Mouse (Mus musculus) stomach, postnatal 0 days (tissue): ENCODE data around the gene Zfhx3. TPM values are rescaled to one million over a fixed set of nuclear protein-coding genes. Genes with fewer than 3 reads are reported as not detected.

Experiments used
- ATAC-seq: fragments of 200-750 bp; cut with Nextera tagmentation; 2 replicates; pipeline ENCODE4 v1.8.0; 2017; ENCODE audit not compliant: low FRiP score, low TSS enrichment
- DNase-seq: peaks from one replicate; pipeline ENCODE4 v3.0.0-alpha.2; 2016; ENCODE audit warnings: low spot score
- H3K27ac ChIP-seq: fragments of 300-500 bp; sonication (generic); replicated peaks from 2 replicates; pipeline ENCODE4 v1.5.1; 2014; ENCODE audit warnings: mild to moderate bottlenecking, control low read depth
- H3K27me3 ChIP-seq: fragments of 300-500 bp; sonication (generic); 2 replicates; pipeline ENCODE4 v1.6.1; 2014; ENCODE audit warnings: low read length; ENCODE audit not compliant: control insufficient read depth, insufficient read depth
- H3K36me3 ChIP-seq: fragments of 300-500 bp; sonication (generic); 2 replicates; pipeline ENCODE4 v1.6.1; 2014; ENCODE audit warnings: low read length, mixed read lengths; ENCODE audit not compliant: control insufficient read depth, insufficient read depth
- H3K4me1 ChIP-seq: fragments of 300-500 bp; sonication (generic); replicated peaks from 2 replicates; pipeline ENCODE4 v1.6.1; 2014; ENCODE audit warnings: antibody characterized with exemption; ENCODE audit not compliant: control insufficient read depth, insufficient read depth
- H3K4me2 ChIP-seq: fragments of 300-500 bp; sonication (generic); replicated peaks from 2 replicates; pipeline ENCODE4 v1.6.1; 2014; ENCODE audit warnings: low read depth, mild to moderate bottlenecking, control low read depth, moderate library complexity
- H3K4me3 ChIP-seq: fragments of 300-500 bp; sonication (generic); 2 replicates; pipeline ENCODE4 v1.5.1; 2014; ENCODE audit warnings: low read depth, low read length, control low read depth
- H3K9ac ChIP-seq: fragments of 300-500 bp; sonication (generic); 2 replicates; pipeline ENCODE4 v1.6.1; 2014; ENCODE audit warnings: mild to moderate bottlenecking, low read length, control low read depth, mixed read lengths
- H3K9me3 ChIP-seq: fragments of 300-500 bp; sonication (generic); 2 replicates; pipeline ENCODE4 v1.6.1; 2016; ENCODE audit warnings: low read length; ENCODE audit not compliant: control insufficient read depth
- CTCF ChIP-seq: IDR thresholded peaks from 2 replicates; pipeline ENCODE4 v1.5.1; 2016; ENCODE audit warnings: antibody characterized with exemption, low read depth, mild to moderate bottlenecking, moderate library complexity
- EP300 ChIP-seq: optimal IDR thresholded peaks from 2 replicates; pipeline ENCODE3; 2016; ENCODE audit warnings: antibody characterized with exemption
- WGBS: fragments of 180-500 bp; shearing (Covaris S2); extraction: QIAGEN DNeasy Blood & Tissue Kit; methylation state at CpG from one replicate; pipeline ENCODE4 v1.1.7; 2014; 5-methylcytosine and 5-hydroxymethylcytosine counted together
- polyA plus RNA-seq: library from polyadenylated mRNA; unstranded; fragments of >200 nt; fragmentation: Nextera tagmentation; extraction: Ambion mirVana; gene quantifications from 2 replicates; pipeline ENCODE4 v1.2.1, GENCODE M21; 2015

The Zfhx3 gene
- polyA plus RNA-seq, 1 experiment from 2014 or later = 4.6 TPM

- Histone ChIP-seq H3K36me3 (peaks cover 20% of the 10 kb centered on the region), H3K4me1 (no peaks in the 10 kb centered on the region), H3K4me2 (no peak overlapping the region), H3K9ac (no peak overlapping the region), H3K9me3 (no peaks in the 10 kb centered on the region), H3K27ac (no peak overlapping the region), H3K4me3 (no peak overlapping the region), H3K27me3 (no peaks in the 10 kb centered on the region)
- no peak for TF ChIP-seq CTCF
- no peak for TF ChIP-seq EP300
- DNase-seq = no peak
- ATAC-seq = no peak
- WGBS = 76% methylated on average over 8 of the region's 8 CpGs
Measured at GRCm38 (mm10) chr8:108937904-108938455, 995.5 kb downstream of the Zfhx3 start.

GRCm38 (mm10) chr8:108942686-108943085, 1000.2 kb downstream of the Zfhx3 start:
- TF ChIP-seq CTCF = no peak
- no peak for TF ChIP-seq EP300
- Histone ChIP-seq H3K9ac (no peak overlapping the region), H3K27ac (no peak overlapping the region), H3K4me2 (no peak overlapping the region), H3K36me3 (peaks cover 25% of the 10 kb centered on the region), H3K9me3 (0 out of 2 replicates have a peak, but pooled peaks cover 5% of the 10 kb centered on the region), H3K4me3 (no peak overlapping the region), H3K27me3 (no peaks in the 10 kb centered on the region), H3K4me1 (no peaks in the 10 kb centered on the region)
- WGBS = 86% methylated on average over 8 of the region's 8 CpGs
- ATAC-seq (no peak), DNase-seq (no peak)

- no peak for ATAC-seq
Measured at GRCm38 (mm10) chr8:108943132-108943531, 1000.7 kb downstream of the Zfhx3 start.

GRCm38 (mm10) chr8:108944312-108944711, 1001.9 kb downstream of the Zfhx3 start:
- no peak for DNase-seq
- TF ChIP-seq CTCF (no peak), EP300 (no peak)
- H3K4me2 ChIP-seq = no peak overlapping the region
- H3K9ac ChIP-seq = no peak overlapping the region
- H3K9me3 ChIP-seq = 0 out of 2 replicates have a peak, but pooled peaks cover 18% of the 10 kb centered on the region
- WGBS = 79% methylated on average over 13 of the region's 13 CpGs
- no peaks in the 10 kb centered on the region for H3K4me1 ChIP-seq
- peaks cover 41% of the 10 kb centered on the region for H3K36me3 ChIP-seq
- no peak for ATAC-seq
- H3K27ac ChIP-seq = no peak overlapping the region
- H3K27me3 ChIP-seq = no peaks in the 10 kb centered on the region
- no peak overlapping the region for H3K4me3 ChIP-seq

More at GRCm38 (mm10) chr8:108943132-108943531, 1000.7 kb downstream of the Zfhx3 start:
- H3K27me3 ChIP-seq = no peaks in the 10 kb centered on the region
- H3K9me3 ChIP-seq = 0 out of 2 replicates have a peak, but pooled peaks cover 10% of the 10 kb centered on the region
- no peak overlapping the region for H3K27ac ChIP-seq
- TF ChIP-seq EP300 (no peak), CTCF (no peak)
- H3K36me3 ChIP-seq = peaks cover 29% of the 10 kb centered on the region
- H3K4me1 ChIP-seq = no peaks in the 10 kb centered on the region
- no peak for DNase-seq
- no peak overlapping the region for H3K4me2 ChIP-seq
- H3K4me3 ChIP-seq = no peak overlapping the region
- no peak overlapping the region for H3K9ac ChIP-seq
- WGBS = 78% methylated on average over 11 of the region's 11 CpGs

- H3K4me3 ChIP-seq = no peak overlapping the region
- no peaks in the 10 kb centered on the region for H3K4me1 ChIP-seq
- DNase-seq (no peak), ATAC-seq (no peak)
- no peak overlapping the region for H3K27ac ChIP-seq
- TF ChIP-seq EP300 = no peak
- H3K36me3 ChIP-seq = peaks cover 74% of the 10 kb centered on the region
- H3K4me2 ChIP-seq = no peak overlapping the region
- H3K27me3 ChIP-seq = no peaks in the 10 kb centered on the region
- 95% methylated on average over 21 of the region's 21 CpGs for WGBS
- H3K9ac ChIP-seq = no peak overlapping the region
- peaks cover 37% of the 10 kb centered on the region for H3K9me3 ChIP-seq
Measured at GRCm38 (mm10) chr8:108950311-108950710, 1007.9 kb downstream of the Zfhx3 start.

GRCm38 (mm10) chr8:108951560-108951959, 1009.1 kb downstream of the Zfhx3 start:
- TF ChIP-seq EP300 (no peak), CTCF (no peak)
- no peaks in the 10 kb centered on the region for H3K4me1 ChIP-seq
- H3K4me3 ChIP-seq = no peak overlapping the region
- no peak overlapping the region for H3K27ac ChIP-seq
- ATAC-seq (no peak), DNase-seq (no peak)
- H3K4me2 ChIP-seq = no peak overlapping the region
- H3K9ac ChIP-seq = no peak overlapping the region
- H3K36me3 ChIP-seq = peaks cover 75% of the 10 kb centered on the region
- no peaks in the 10 kb centered on the region for H3K27me3 ChIP-seq
- 95% methylated on average over 12 of the region's 12 CpGs for WGBS
- H3K9me3 ChIP-seq = peaks cover 37% of the 10 kb centered on the region
